In genomic region chr14:31206472-31206981, GRCm38 (mm10) we compare ENCODE assay signal across 8 mouse cellular contexts. TPM values are rescaled to one million over a fixed set of nuclear protein-coding genes. Genes with fewer than 3 reads are reported as not detected.
DNase-seq lines count a peak whose midpoint lies in the region; ATAC-seq and TF ChIP-seq lines count a peak whose summit lies in the region.

No protein-coding gene starts in this region.

- peak; percentile 91 for DNase-seq in c-Kit-positive CD71-positive TER-119-positive erythroid progenitor cells, embryonic 14.5 days (ENCODE audit: low spot score)
- DNase-seq in heart, postnatal 10 days: peak; percentile 97
- DNase-seq in kidney, postnatal 4 days: peak; percentile 98 to 99
- DNase-seq in neural tube, embryonic 11.5 days (ENCODE audit: low spot score): peak; percentile 95

- H3K4me3 ChIP-seq in ES-Bruce4 (ENCODE audit: low read depth, low read length): peak overlapping the region; percentile 98
- H3K4me3 ChIP-seq in forebrain, embryonic 13.5 days: peak overlapping the region; percentile 56
- peak overlapping the region; percentile 83 for H3K4me3 ChIP-seq in liver, embryonic 15.5 days (replicated peaks)
- peak overlapping the region; percentile 87 for H3K4me3 ChIP-seq in neural tube, embryonic 11.5 days (ENCODE audit: low read depth, low read length)
- peak overlapping the region; percentile 84 for H3K4me3 ChIP-seq in stomach, embryonic 16.5 days (replicated peaks; ENCODE audit: low read length)

- peak; percentile 78 for ATAC-seq in forebrain, embryonic 13.5 days
- ATAC-seq in liver, embryonic 15.5 days (ENCODE audit: insufficient read depth): peak; percentile 73
- peak; percentile 70 for ATAC-seq in neural tube, embryonic 11.5 days (ENCODE audit: insufficient read depth, low FRiP score, low TSS enrichment)
- peak; percentile 82 for ATAC-seq in stomach, embryonic 16.5 days (ENCODE audit: insufficient read depth, low FRiP score)

- TF ChIP-seq CTCF in ES-Bruce4 (IDR thresholded peaks at IDR 0.05; ENCODE audit: low read depth, low read length): no peak

- 0% methylated on average over 40 of the region's 48 CpGs for WGBS in forebrain, embryonic 13.5 days
- WGBS in liver, embryonic 15.5 days (ENCODE audit: insufficient replicate concordance): under 1% methylated on average over 47 of the region's 48 CpGs
- WGBS in neural tube, embryonic 11.5 days: under 1% methylated on average over 42 of the region's 48 CpGs
- 0% methylated on average over 44 of the region's 48 CpGs for WGBS in stomach, embryonic 16.5 days

- H3K9me3 ChIP-seq in ES-Bruce4 (replicated peaks; ENCODE audit: control insufficient read depth, insufficient read depth, low read length, poor library complexity, severe bottlenecking): no peaks in the 10 kb centered on the region
- no peaks in the 10 kb centered on the region for H3K9me3 ChIP-seq in forebrain, embryonic 13.5 days (replicated peaks)
- H3K9me3 ChIP-seq in liver, embryonic 15.5 days (replicated peaks): no peaks in the 10 kb centered on the region
- no peaks in the 10 kb centered on the region for H3K9me3 ChIP-seq in neural tube, embryonic 11.5 days (ENCODE audit: control insufficient read depth, low read length)
- no peaks in the 10 kb centered on the region for H3K9me3 ChIP-seq in stomach, embryonic 16.5 days (replicated peaks; ENCODE audit: control insufficient read depth, low read length)

- intact Hi-C loops in heart, postnatal 10 days (cut with DNase I): no loop called here

- H3K9ac ChIP-seq in ES-Bruce4 (ENCODE audit: low read depth, poor library complexity, severe bottlenecking): peak overlapping the region; percentile 96
- H3K9ac ChIP-seq in forebrain, embryonic 13.5 days: peak overlapping the region; percentile 94
- H3K9ac ChIP-seq in liver, embryonic 15.5 days: peak overlapping the region; percentile 87
- peak overlapping the region; percentile 90 for H3K9ac ChIP-seq in neural tube, embryonic 11.5 days (ENCODE audit: low read length)
- peak overlapping the region; percentile 94 for H3K9ac ChIP-seq in stomach, embryonic 16.5 days (ENCODE audit: low read length)

- TF ChIP-seq EP300 in ES-Bruce4 (IDR thresholded peaks at IDR 0.05; ENCODE audit: insufficient read depth, low read depth, low read length): no peak

- no peak overlapping the region for H3K27ac ChIP-seq in ES-Bruce4 (ENCODE audit: insufficient read depth, low read length)
- H3K27ac ChIP-seq in forebrain, embryonic 13.5 days: peak overlapping the region; percentile 87
- peak overlapping the region; percentile 88 for H3K27ac ChIP-seq in liver, embryonic 15.5 days (replicated peaks)
- peak overlapping the region; percentile 79 for H3K27ac ChIP-seq in neural tube, embryonic 11.5 days (ENCODE audit: low read depth, low read length)
- peak overlapping the region; percentile 91 for H3K27ac ChIP-seq in stomach, embryonic 16.5 days (ENCODE audit: low read length)

- H3K4me2 ChIP-seq in forebrain, embryonic 13.5 days: peak overlapping the region; percentile 97
- peak overlapping the region; percentile 91 for H3K4me2 ChIP-seq in liver, embryonic 15.5 days
- peak overlapping the region; percentile 95 for H3K4me2 ChIP-seq in neural tube, embryonic 11.5 days (ENCODE audit: low read depth)
- peak overlapping the region; percentile 94 for H3K4me2 ChIP-seq in stomach, embryonic 16.5 days (ENCODE audit: low read depth, low read length)

- peak; percentile 9 for TF ChIP-seq POLR2A in ES-Bruce4 (IDR thresholded peaks at IDR 0.05; ENCODE audit: insufficient read depth, low read length)

- no peaks in the 10 kb centered on the region for H3K27me3 ChIP-seq in ES-Bruce4 (ENCODE audit: control insufficient read depth, insufficient read depth, low read length, poor library complexity, severe bottlenecking)
- peaks cover 4% of the 10 kb centered on the region; the same call in 1 of the 2 replicates for H3K27me3 ChIP-seq in forebrain, embryonic 13.5 days
- 0 out of 2 replicates have a peak, but pooled peaks cover 3% of the 10 kb centered on the region for H3K27me3 ChIP-seq in liver, embryonic 15.5 days
- no peaks in the 10 kb centered on the region for H3K27me3 ChIP-seq in neural tube, embryonic 11.5 days (ENCODE audit: control insufficient read depth, insufficient read depth, low read length)
- no peaks in the 10 kb centered on the region for H3K27me3 ChIP-seq in stomach, embryonic 16.5 days (ENCODE audit: control insufficient read depth, insufficient read depth, low read length)

- H3K36me3 ChIP-seq in ES-Bruce4 (ENCODE audit: control insufficient read depth, insufficient read depth, low read length, poor library complexity, severe bottlenecking): peaks cover 23% of the 10 kb centered on the region
- H3K36me3 ChIP-seq in forebrain, embryonic 13.5 days (ENCODE audit: poor library complexity, severe bottlenecking): peaks cover 32% of the 10 kb centered on the region
- peaks cover 30% of the 10 kb centered on the region for H3K36me3 ChIP-seq in liver, embryonic 15.5 days (replicated peaks)
- H3K36me3 ChIP-seq in neural tube, embryonic 11.5 days (ENCODE audit: control insufficient read depth, insufficient read depth, low read length): peaks cover 12% of the 10 kb centered on the region
- H3K36me3 ChIP-seq in stomach, embryonic 16.5 days (ENCODE audit: control insufficient read depth, insufficient read depth, low read length): peaks cover 9% of the 10 kb centered on the region

- peaks cover 3% of the 10 kb centered on the region for H3K4me1 ChIP-seq in ES-Bruce4 (ENCODE audit: control insufficient read depth, insufficient read depth, low read length)
- H3K4me1 ChIP-seq in forebrain, embryonic 13.5 days: peaks cover 26% of the 10 kb centered on the region
- H3K4me1 ChIP-seq in liver, embryonic 15.5 days (replicated peaks): peaks cover 56% of the 10 kb centered on the region
- peaks cover 10% of the 10 kb centered on the region for H3K4me1 ChIP-seq in neural tube, embryonic 11.5 days (ENCODE audit: control insufficient read depth, insufficient read depth, low read length)
- peaks cover 18% of the 10 kb centered on the region for H3K4me1 ChIP-seq in stomach, embryonic 16.5 days (ENCODE audit: control insufficient read depth, insufficient read depth, low read length)

RNA-seq across cellular contexts. Expression of gene Tnnc1, which starts 1.6 kb away (rescaled TPM):
- polyA plus RNA-seq in ES-Bruce4 (2011; ENCODE audit: insufficient read depth, insufficient read length, low read depth, missing spikeins): 7.6 and 9.5 TPM in 2 replicates
- 0.84 and 2.2 TPM in 2 replicates for polyA plus RNA-seq in forebrain, embryonic 13.5 days (2015; fragmentation: Nextera tagmentation; extraction: Ambion mirVana)
- total RNA-seq in heart, postnatal 10 days (2021): 1,000 to 10,000 TPM; 5,439 to 5,458 TPM
- 66.4 and 66.7 TPM in 2 replicates for polyA plus RNA-seq in liver, embryonic 15.5 days (2015; fragmentation: Nextera tagmentation; extraction: Ambion mirVana)
- polyA plus RNA-seq in neural tube, embryonic 11.5 days (2014; fragmentation: Nextera tagmentation; extraction: Ambion mirVana): 63.0 and 83.2 TPM in 2 replicates
- 6.3 and 46.9 TPM in 2 replicates for polyA plus RNA-seq in stomach, embryonic 16.5 days (2015; fragmentation: Nextera tagmentation; extraction: Ambion mirVana)

RNA-seq across cellular contexts. Expression of gene Nisch, which starts 10.2 kb away (rescaled TPM):
- polyA plus RNA-seq in ES-Bruce4 (2011; ENCODE audit: insufficient read depth, insufficient read length, low read depth, missing spikeins): 335 and 342 TPM in 2 replicates
- 298 and 341 TPM in 2 replicates for polyA plus RNA-seq in forebrain, embryonic 13.5 days (2015; fragmentation: Nextera tagmentation; extraction: Ambion mirVana)
- 100 to 1,000 TPM; 234 to 236 TPM for total RNA-seq in heart, postnatal 10 days (2021)
- 92.3 and 115 TPM in 2 replicates for polyA plus RNA-seq in liver, embryonic 15.5 days (2015; fragmentation: Nextera tagmentation; extraction: Ambion mirVana)
- polyA plus RNA-seq in neural tube, embryonic 11.5 days (2014; fragmentation: Nextera tagmentation; extraction: Ambion mirVana): 322 and 326 TPM in 2 replicates
- 289 and 291 TPM in 2 replicates for polyA plus RNA-seq in stomach, embryonic 16.5 days (2015; fragmentation: Nextera tagmentation; extraction: Ambion mirVana)

RNA-seq across cellular contexts. Expression of gene Sema3g, which starts 11.1 kb away (rescaled TPM):
- not detected in 2 replicates for polyA plus RNA-seq in ES-Bruce4 (2011; ENCODE audit: insufficient read depth, insufficient read length, low read depth, missing spikeins)
- polyA plus RNA-seq in forebrain, embryonic 13.5 days (2015; fragmentation: Nextera tagmentation; extraction: Ambion mirVana): 0.57 and 0.58 TPM in 2 replicates
- total RNA-seq in heart, postnatal 10 days (2021): 10 to 100 TPM; 15.1 to 16.9 TPM
- 0.03 and 0.08 TPM in 2 replicates for polyA plus RNA-seq in liver, embryonic 15.5 days (2015; fragmentation: Nextera tagmentation; extraction: Ambion mirVana)
- polyA plus RNA-seq in neural tube, embryonic 11.5 days (2014; fragmentation: Nextera tagmentation; extraction: Ambion mirVana): 0.21 and 0.50 TPM in 2 replicates
- polyA plus RNA-seq in stomach, embryonic 16.5 days (2015; fragmentation: Nextera tagmentation; extraction: Ambion mirVana): 0.67 and 0.90 TPM in 2 replicates

RNA-seq across cellular contexts. Expression of gene Stab1, which starts 38.1 kb away (rescaled TPM):
- 0.57 and 0.72 TPM in 2 replicates for polyA plus RNA-seq in ES-Bruce4 (2011; ENCODE audit: insufficient read depth, insufficient read length, low read depth, missing spikeins)
- 13.5 and 16.3 TPM in 2 replicates for polyA plus RNA-seq in forebrain, embryonic 13.5 days (2015; fragmentation: Nextera tagmentation; extraction: Ambion mirVana)
- 10 to 100 TPM; 77.3 to 78.9 TPM for total RNA-seq in heart, postnatal 10 days (2021)
- 22.0 and 27.4 TPM in 2 replicates for polyA plus RNA-seq in liver, embryonic 15.5 days (2015; fragmentation: Nextera tagmentation; extraction: Ambion mirVana)
- polyA plus RNA-seq in neural tube, embryonic 11.5 days (2014; fragmentation: Nextera tagmentation; extraction: Ambion mirVana): 18.7 and 23.8 TPM in 2 replicates
- polyA plus RNA-seq in stomach, embryonic 16.5 days (2015; fragmentation: Nextera tagmentation; extraction: Ambion mirVana): 37.7 and 41.9 TPM in 2 replicates

RNA-seq across cellular contexts. Expression of gene Phf7, which starts 44.6 kb away (rescaled TPM):
- 14.0 and 15.3 TPM in 2 replicates for polyA plus RNA-seq in ES-Bruce4 (2011; ENCODE audit: insufficient read depth, insufficient read length, low read depth, missing spikeins)
- 13.2 and 14.7 TPM in 2 replicates for polyA plus RNA-seq in forebrain, embryonic 13.5 days (2015; fragmentation: Nextera tagmentation; extraction: Ambion mirVana)
- total RNA-seq in heart, postnatal 10 days (2021): 1 to 10 TPM; 5.2 to 6.0 TPM
- 5.6 and 6.3 TPM in 2 replicates for polyA plus RNA-seq in liver, embryonic 15.5 days (2015; fragmentation: Nextera tagmentation; extraction: Ambion mirVana)
- 12.7 and 13.1 TPM in 2 replicates for polyA plus RNA-seq in neural tube, embryonic 11.5 days (2014; fragmentation: Nextera tagmentation; extraction: Ambion mirVana)
- polyA plus RNA-seq in stomach, embryonic 16.5 days (2015; fragmentation: Nextera tagmentation; extraction: Ambion mirVana): 9.5 and 12.7 TPM in 2 replicates
